Mouse (Mus musculus): ENCODE results near the gene Tpk1.

GRCm38 (mm10) chr6:43518378-43518777 lies 147.7 kb downstream of the Tpk1 start:
- TF ChIP-seq CTCF (IDR thresholded peaks at IDR 0.05; ENCODE audit: low read depth) (no peak), EP300 (IDR thresholded peaks at IDR 0.05; ENCODE audit: low read depth) (no peak)
